Mouse (Mus musculus): ENCODE data around the gene Ism2.

GRCm38 (mm10) chr12:87236882-87237483 is 62.5 kb downstream of the Ism2 start:
- TF ChIP-seq CTCF (IDR thresholded peaks at IDR 0.05; ENCODE audit: insufficient read depth, low read length) (no peak), POLR2A (IDR thresholded peaks at IDR 0.05; ENCODE audit: borderline replicate concordance, extremely low read depth, low read depth, low read length) (no peak)

Data from lung, adult 2 months (tissue).